Mouse (Mus musculus): ENCODE results near the gene Dpf3.

GRCm38 (mm10) chr12:83220964-83221363 is 266.6 kb downstream of the Dpf3 start:
- TF ChIP-seq POLR2A (IDR thresholded peaks at IDR 0.05; ENCODE audit: extremely low read depth, insufficient read depth, low read length) (no peak), CTCF (IDR thresholded peaks at IDR 0.05; ENCODE audit: extremely low read depth, insufficient read depth, low read length) (no peak)
